Mouse (Mus musculus) adrenal gland, postnatal 14 days (tissue): ENCODE results near the gene Gm5485. TPM values are rescaled to one million over a fixed set of nuclear protein-coding genes. Genes with fewer than 3 reads are reported as not detected.

Experiments
- DNase-seq: peaks from one replicate; pipeline ENCODE4 v3.0.0; 2021; ENCODE audit warnings: mixed read lengths
- total RNA-seq: library from RNA; stranded (reverse); gene quantifications from 2 replicates; pipeline ENCODE4 v1.2.3, GENCODE M21; 2021

Gm5485 gene
- total RNA-seq, 1 experiment from 2014 or later: not detected

DNA sequence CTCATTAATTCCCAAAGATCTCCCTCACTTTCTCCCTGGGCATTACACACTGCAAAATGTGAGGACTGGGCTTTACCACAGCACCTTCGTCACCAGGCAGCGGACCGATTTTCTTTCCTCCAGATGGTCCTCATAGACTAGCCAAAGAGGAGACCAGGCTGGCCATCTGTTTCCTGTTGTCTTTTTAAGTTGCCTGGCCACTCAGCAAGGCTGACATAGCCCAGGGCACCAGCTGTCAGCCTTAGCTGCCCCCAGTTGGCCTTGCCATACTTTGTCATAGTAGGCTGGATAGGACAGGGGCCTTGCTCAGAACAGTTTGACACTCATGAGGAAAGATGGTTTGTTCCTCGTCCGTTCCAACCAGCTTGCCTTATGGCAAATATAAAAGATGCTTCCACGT lies 39.8 kb downstream of the Gm5485 start:
- DNase-seq: no peak

DNA sequence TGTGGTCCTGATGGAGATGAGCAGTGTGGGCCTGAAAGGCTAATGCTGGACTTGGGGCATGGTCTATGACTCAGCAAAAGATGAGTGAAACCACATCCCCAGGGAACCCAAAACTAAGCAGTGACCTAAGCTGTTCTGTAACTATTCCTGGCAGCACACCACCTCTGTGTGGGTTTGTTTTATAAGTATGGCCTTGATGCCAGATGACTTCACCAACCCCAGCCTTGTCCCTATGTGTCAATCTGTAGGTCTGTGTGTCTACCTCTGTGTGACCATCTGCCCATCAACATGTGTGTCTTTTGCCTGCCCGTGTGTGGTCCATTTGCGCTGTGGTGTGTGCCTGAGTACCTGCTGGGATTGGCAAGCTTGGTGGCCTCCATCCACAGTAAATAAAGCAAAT lies 44.1 kb downstream of the Gm5485 start:
- peak; percentile 35 for DNase-seq

DNA sequence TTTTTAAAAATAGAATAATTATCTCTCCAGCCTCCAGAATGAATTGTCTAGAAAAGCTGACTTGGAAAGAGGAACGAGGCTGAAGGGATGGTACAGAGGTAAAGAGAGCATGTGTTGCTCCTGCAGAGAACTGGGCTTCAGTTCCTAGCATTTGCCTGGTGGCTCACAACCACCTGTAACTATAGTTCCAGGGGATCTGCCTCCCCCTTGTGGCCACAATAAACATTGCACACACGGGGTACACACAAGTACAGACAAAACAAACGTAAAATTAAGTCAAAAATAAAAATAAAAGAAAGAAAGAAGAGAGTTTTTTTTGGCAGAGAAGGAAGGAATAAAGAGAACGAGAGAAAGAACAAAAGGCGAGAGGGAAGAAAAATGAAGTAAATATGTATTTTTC lies 45.4 kb downstream of the Gm5485 start:
- DNase-seq: no peak

DNA sequence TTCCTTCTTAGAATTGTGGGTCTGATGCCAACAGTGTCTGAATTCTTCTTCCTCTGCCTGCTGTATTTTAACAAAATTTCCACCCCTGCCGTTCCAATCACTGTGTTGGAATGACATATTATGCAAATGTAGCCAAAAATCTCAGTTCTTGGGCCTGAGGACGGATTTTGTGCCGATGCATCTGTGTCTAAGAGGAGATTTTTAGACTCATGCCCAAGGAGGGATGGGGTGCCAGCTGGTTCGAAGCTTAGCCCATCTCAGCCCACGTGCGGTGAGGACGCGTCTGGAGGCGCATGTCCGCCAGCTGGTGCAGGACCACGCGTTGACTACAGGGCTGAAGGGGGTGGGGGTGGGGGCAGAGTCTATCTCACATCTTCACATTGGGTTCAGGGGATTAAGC lies 51.3 kb downstream of the Gm5485 start:
- no peak for DNase-seq

DNA sequence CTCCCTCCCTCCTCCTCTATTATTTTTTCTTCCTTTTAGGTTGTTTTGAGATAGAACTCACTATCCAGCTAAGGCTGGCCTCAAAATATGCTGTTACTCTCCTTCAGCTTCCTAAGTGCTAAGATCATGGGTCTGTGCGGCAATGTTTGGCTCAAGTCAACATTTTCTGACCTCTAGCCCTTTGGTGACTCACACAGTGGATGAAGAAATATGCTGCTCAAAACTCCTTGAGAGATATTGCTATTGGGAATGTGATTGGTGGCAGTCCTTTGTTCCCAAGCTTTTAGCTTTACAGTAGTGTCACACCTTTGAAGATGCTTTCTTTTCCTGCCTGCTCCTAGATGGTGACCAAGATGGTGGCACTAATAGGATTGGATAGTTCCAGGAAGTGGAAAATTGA lies 55.8 kb downstream of the Gm5485 start:
- DNase-seq: peak; percentile 30

DNA sequence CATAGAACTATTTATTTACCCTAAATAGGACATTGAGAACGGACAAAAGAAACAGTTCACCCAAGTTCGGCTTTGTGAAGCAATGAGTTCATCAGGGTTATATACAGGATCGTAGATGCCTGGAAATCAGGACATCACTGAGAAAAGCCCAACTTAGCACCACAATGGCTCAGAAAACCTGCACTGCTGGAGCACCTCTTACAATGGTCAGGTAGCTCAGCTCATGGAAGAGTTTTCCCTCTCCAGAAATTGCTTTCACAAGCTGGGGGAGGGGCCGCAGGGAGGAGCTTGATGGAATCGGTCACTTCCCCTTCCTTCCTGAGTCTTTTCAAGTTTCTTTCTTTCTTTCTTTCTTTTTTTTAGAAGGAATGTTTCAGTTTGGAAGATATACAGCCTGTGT lies 56.5 kb downstream of the Gm5485 start:
- DNase-seq: no peak

Other genes with a start within 250 kb of the Gm5485 start
- gene Dppa4, start 128.7 kb downstream of the Gm5485 start, total RNA-seq: not detected in 2 replicates
- gene Dppa2, start 108.5 kb downstream of the Gm5485 start, total RNA-seq: not detected in 2 replicates
- gene Morc1, start 18.8 kb upstream of the Gm5485 start, total RNA-seq: not detected in 2 replicates